Mouse (Mus musculus) brain, adult 2 months (tissue): ENCODE results near the gene Tanc1.

Experiments used
- DNase-seq: peaks from one replicate; pipeline ENCODE4 v3.0.0; 2011; ENCODE audit warnings: low read depth, low spot score

Gene Tanc1

GRCm38 (mm10) chr2:59757015-59757414 lies 145.2 kb downstream of the Tanc1 start:
- peak; percentile 67 for DNase-seq

- DNase-seq, result no peak
Measured at GRCm38 (mm10) chr2:59758139-59758918, 146.5 kb downstream of the Tanc1 start.

GRCm38 (mm10) chr2:59760731-59761130 lies 148.9 kb downstream of the Tanc1 start:
- no peak for DNase-seq

DNA sequence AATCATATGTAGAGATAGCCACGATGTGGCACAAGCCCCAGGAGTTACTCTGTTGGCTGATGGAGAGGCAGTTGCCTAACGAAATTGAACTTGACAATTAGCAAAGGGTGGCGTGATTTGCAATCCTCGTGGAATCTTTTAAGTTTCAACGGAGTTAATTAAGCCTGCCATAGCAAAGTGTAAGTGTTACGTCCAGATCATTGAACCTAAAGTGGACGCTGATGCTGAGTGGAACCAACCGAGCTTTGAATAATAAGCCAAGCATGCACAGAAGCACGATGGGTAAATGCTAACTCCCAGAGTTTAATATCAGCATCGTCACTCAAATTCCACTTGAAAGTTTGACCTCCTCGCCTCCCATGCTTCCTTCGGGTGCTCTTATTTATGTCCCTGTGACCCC lies 149.3 kb downstream of the Tanc1 start:
- no peak for DNase-seq

GRCm38 (mm10) chr2:59762277-59762676 lies 150.4 kb downstream of the Tanc1 start:
- DNase-seq, result no peak

DNA sequence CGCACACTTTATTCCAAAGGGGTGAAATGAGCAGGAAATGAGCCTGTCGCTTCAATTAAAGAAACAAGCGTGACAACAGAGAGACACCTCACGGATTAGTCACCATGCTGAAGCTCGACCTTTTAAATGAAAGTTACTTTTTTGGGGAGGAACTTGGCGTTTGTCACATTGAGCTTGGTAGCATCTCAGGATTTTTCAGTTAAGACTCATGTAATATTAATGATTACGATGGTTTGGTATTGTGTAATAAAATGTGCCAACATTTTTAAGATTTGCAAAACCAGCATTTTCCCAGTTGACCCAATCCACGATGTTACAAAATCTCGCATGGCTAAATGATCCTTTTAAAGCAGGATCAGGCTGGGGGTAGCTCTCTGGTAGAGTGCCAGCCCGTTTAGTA lies 153.8 kb downstream of the Tanc1 start:
- DNase-seq, result peak; percentile 15

- DNase-seq, result no peak
Measured at GRCm38 (mm10) chr2:59767893-59768292, 156.1 kb downstream of the Tanc1 start.

- DNase-seq, result peak; percentile 24
Measured at GRCm38 (mm10) chr2:59768661-59769384, 157.0 kb downstream of the Tanc1 start.

- no peak for DNase-seq
Measured at GRCm38 (mm10) chr2:59769385-59769735, 157.5 kb downstream of the Tanc1 start.

DNA sequence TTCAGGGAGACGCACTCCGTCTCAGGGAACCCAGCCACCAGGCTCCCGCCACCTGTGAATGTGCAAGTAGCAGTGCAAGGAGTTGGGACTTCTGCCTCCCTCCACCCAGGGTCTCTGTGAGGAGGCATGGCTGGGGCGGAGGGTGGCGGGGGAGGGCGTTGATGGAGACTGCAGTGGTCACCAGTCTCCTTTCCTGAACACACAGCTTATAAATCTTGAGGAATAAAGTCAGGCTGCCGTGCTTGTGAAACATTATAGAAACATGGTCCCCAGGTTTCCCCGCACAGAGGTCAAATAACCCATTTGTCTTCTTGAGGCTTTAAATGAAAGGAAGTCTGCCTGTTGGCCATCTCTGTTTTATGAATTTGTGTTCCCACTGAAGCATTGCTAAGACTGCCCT lies 159.9 kb downstream of the Tanc1 start:
- DNase-seq, result no peak

DNA sequence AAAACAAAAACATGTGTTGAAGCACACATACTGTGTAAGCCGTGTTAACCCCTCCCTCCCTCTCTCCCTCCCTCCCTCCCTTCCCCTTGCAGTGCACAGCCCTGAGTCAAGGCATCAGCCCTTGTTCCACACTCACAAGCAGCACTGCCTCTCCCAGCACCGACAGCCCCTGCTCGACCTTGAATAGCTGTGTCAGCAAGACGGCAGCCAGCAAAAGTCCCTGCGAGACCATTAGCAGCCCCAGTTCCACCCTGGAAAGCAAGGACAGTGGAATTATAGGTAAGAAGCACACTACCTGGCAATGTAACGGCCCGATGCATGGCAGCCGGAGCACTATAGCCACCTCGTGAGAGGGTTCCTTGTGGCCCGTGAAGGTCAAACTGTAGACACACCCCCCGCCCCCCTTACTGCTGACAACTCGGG lies 160.4 kb downstream of the Tanc1 start:
- DNase-seq, result peak; percentile 24

DNA sequence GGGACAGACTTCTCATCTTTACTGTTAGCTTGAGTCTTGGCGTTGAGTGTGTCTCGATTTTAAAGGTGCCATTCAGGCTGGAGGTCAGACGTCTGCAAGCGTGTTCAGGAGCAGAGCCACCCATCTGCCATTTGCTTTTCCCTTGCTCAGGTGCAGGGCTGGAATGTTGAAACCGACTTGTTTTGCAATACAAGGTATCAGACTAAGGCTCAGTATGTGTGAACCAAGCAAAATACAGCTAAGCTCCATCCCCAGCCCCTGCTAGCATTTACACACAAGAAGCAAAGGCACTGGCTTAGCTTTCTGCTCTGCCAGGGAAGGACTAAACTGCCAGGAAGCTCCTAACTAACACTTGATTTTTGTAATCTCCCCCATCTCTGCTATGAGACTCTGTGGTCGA lies 162.5 kb downstream of the Tanc1 start:
- no peak for DNase-seq

DNA sequence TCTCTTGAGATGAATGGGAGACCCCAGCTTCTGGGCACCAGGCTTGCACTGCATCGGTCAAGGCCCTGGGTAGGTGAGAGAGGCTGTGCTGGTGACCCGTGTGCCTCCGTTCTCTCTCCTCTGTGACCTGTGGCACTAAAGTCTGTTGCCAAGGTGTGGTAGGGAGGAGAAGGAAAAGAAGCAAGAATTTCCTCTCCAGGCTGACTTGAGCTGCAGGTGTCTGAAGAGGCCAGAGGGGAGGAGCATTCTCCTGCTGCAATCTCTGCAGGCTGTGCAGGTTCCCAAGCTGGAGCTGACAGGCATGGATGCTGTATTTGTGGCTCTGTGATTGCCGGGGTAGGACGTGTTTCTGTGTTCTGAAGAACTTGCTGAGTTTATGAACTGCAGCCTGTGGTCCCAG lies 163.3 kb downstream of the Tanc1 start:
- no peak for DNase-seq

- DNase-seq, result no peak
Measured at GRCm38 (mm10) chr2:59775820-59776219, 164.0 kb downstream of the Tanc1 start.

DNA sequence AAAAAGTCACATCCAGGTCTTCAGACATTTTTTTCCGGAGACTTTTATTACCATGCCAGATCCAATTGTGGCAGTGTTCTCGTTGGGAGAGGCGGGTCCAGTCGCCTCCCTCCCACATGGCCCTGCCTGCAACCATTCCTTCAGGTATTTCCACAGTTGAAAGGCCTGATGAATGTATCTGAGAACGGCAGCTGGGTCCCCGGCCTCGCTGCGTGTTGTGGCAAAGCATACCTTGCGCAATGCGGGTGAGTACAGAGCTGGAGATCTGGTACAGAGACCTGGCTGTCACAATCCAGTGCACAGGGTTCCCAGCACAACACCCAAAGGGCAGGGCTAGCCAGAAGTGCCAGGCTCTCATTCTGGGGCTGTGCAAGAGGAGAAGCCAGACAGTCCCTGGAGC lies 167.5 kb downstream of the Tanc1 start:
- DNase-seq, result no peak

- DNase-seq, result no peak
Measured at GRCm38 (mm10) chr2:59780240-59780639, 168.4 kb downstream of the Tanc1 start.

GRCm38 (mm10) chr2:59783055-59783831 lies 171.4 kb downstream of the Tanc1 start:
- DNase-seq, result peak; percentile 45

GRCm38 (mm10) chr2:59783832-59784627 lies 172.2 kb downstream of the Tanc1 start:
- no peak for DNase-seq

GRCm38 (mm10) chr2:59784628-59784883 lies 172.7 kb downstream of the Tanc1 start:
- no peak for DNase-seq

- DNase-seq, result no peak
Measured at GRCm38 (mm10) chr2:59785597-59785996, 173.8 kb downstream of the Tanc1 start.

GRCm38 (mm10) chr2:59788704-59789500 lies 177.1 kb downstream of the Tanc1 start:
- no peak for DNase-seq
